Mouse (Mus musculus) fat pad, adult 2 months (tissue): ENCODE measurements around the gene Bmp2k.

Experiments
- DNase-seq: peaks from one replicate; pipeline ENCODE4 v3.0.0-alpha.2; 2011; ENCODE audit warnings: low read depth, low spot score; ENCODE audit errors: extremely low read depth

Gene Bmp2k

GRCm38 (mm10) chr5:96970472-96970848 is 27.0 kb upstream of the Bmp2k start:
- DNase-seq = no peak

DNA sequence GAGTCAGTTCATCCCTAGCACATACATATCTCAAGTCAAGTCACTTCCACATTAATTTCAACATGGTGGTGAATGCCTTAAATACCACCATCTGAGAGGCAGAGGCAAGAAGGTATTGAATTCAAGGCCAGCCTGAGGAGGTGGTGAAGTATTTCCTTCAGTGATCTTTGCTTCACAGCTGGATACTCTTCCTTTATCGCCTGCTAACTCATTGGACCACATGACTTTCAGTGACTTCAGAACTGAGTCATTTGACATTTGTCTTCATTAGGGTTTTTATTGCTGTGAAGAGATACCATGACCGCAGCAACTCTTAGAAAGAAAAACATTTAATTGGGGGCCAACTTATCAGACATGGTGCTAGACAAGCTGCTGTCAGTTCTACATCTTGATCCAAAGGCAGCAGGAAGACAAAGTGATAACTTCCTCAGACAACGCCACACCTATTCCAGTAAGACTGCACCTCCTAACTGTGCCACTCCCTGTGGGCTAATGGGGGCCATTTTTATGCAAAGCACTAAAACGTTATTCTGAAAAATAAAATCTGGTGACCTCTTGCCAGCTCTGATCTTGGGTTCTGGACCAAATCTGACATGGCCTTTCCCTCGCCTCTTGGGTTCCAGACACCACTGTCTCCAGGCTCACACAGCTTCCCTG is 24.9 kb upstream of the Bmp2k start:
- no peak for DNase-seq

GRCm38 (mm10) chr5:96973714-96974113 is 23.8 kb upstream of the Bmp2k start:
- DNase-seq = no peak

DNA sequence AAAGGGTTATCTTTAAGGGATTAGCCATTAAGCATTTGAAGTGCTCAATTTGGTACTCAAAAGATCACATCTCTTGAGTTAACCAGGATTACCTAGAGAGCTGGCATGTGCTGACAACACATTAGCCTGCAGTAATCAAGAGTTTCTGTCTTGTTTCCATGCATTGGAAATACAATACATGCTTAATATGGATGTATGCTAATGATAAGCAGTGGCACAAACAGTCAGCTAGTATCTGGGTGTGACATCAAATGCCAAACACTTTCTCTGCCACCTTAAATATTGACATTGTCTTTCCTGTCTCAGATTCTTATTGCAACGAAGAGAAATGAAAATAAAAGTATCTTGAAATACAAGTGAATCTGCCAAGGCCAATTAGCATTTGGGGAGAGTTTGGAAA is 22.8 kb upstream of the Bmp2k start:
- no peak for DNase-seq

DNA sequence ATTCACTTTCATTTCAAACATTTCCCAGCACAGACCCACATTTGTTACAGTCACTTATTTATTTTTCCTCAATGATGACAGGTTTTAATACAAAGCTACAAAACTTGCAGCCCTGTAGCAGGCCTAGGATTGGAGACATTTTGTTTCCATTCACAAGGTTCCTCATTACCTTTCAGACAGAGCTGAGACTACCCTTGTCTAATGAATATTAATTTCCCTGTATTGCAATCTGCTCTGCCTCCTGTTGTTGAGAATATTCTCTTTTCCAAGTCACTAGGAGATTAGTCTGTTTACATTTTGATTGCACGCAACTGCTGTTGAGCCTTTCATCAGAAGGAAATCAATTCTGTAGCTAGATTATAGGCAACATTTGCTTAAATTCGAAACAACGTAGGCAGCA is 22.4 kb upstream of the Bmp2k start:
- DNase-seq = no peak

DNA sequence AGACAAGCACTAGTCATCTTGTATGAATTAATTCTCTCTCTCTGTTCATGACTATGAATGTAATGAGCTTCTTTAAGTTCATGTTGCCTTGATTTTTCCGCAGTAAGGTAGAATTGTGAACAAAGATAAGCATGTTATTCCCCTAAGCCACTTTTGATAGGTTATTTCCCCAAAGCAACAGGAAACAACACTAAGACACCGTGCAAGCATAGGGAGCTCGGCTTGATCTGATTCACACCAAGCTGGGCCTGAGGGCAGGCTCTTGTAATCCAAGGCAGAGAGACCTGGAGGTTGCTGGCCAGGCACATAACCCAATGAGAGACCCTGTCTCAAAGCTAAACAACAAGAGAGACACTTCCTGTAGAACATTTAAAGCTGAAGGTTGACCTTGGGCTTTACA is 21.3 kb upstream of the Bmp2k start:
- DNase-seq = no peak

DNA sequence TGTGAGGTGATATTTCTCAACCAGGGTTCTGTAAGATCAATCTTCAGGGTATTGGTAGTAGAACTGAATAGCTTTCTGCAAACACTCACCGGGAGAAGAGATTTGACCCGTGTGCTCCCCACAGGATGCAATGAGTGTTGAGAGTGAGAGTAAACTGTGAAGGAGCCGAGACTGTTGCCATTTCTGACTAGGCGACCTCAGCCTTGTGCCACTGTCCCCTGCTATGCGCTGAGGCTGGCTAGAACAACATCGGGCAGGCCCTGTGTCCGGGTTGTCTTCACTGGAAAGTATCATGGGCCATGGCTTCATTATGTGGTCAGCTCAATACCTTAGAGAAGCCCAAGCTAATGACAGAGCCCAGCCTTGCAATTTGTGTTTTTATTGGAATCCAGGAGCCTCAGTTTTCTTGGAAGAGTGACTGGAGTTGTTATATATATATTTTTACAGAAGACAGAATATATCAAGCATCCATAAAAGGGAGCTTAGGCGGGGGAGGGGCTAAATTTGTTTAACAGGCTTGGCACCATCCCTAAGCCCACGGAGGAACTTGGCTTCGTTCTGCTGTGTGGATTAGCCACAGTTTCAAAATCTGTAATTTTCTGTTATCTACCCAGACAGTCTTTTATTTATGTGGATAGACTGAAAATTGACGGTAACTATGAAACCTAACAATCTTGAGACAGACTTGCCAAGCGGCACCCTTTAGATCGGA is 18.0 kb upstream of the Bmp2k start:
- no peak for DNase-seq

- no peak for DNase-seq
These were observed 17.4 kb upstream of the Bmp2k start for GRCm38 (mm10) chr5:96980008-96980634.

- DNase-seq = no peak
These were observed 15.5 kb upstream of the Bmp2k start for GRCm38 (mm10) chr5:96981987-96982386.

DNA sequence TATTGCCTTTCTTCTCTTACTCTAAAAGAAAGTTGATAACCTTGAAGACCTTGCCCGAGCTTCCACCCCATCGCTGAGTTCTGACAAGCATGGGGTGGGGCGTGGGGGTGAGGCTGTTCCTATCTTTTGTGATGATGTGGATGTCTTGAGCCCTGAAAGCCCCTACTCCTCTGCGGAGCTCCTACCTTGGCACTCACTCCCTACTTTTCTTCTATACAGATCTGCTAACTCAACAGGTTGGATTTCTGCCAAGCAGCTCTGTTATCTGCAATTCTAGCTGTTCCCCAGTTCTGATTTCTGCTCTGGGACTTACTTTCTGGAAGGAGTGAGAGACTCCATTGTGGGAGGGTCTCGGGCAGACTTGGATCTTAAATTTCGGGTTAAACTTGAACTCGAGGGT is 14.3 kb upstream of the Bmp2k start:
- DNase-seq = no peak

GRCm38 (mm10) chr5:96986850-96987249 is 10.6 kb upstream of the Bmp2k start:
- no peak for DNase-seq

DNA sequence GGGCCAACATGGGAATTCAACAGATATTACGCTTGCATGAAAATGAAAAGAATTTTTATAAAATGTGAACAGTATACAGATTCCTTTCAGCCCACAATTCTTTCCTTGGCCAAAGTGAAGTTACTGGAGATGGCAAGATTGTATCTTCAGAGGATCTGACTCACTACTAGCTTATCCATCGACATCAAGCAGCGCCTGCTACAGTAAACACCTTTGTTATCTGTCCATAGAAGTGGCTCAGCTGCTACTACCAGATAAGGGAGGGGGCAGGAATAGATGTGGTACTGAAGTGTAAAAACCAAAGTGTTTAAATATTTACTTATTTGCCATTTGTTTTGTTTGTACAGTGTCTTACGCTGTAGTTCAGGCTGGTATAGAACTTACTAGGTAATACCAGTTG is 8.6 kb upstream of the Bmp2k start:
- DNase-seq = no peak

- no peak for DNase-seq
These were observed 6.3 kb upstream of the Bmp2k start for GRCm38 (mm10) chr5:96991156-96991555.

- DNase-seq = no peak
These were observed 4.8 kb upstream of the Bmp2k start for GRCm38 (mm10) chr5:96992651-96993050.

DNA sequence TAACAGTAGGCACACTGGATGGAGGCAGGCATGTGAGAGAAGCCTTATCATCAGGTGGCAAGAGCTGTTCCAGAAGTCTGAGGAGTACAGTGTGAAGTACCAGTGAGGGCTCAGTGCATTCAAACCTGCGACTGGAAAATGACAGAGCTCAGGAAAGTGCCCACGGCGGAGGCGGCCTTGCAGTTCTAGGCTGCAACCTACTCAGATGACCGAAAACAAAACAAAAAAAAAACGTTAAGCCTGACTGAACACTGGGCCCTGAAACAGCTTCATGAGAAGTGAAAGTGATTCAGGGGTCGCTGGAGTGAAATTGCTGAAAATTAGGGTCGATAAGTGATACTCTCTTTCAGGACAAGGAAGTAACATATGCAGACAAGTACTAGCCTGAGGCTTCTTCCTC is 4.4 kb upstream of the Bmp2k start:
- DNase-seq = no peak

- DNase-seq = no peak
These were observed 1.7 kb upstream of the Bmp2k start for GRCm38 (mm10) chr5:96995791-96996190.

DNA sequence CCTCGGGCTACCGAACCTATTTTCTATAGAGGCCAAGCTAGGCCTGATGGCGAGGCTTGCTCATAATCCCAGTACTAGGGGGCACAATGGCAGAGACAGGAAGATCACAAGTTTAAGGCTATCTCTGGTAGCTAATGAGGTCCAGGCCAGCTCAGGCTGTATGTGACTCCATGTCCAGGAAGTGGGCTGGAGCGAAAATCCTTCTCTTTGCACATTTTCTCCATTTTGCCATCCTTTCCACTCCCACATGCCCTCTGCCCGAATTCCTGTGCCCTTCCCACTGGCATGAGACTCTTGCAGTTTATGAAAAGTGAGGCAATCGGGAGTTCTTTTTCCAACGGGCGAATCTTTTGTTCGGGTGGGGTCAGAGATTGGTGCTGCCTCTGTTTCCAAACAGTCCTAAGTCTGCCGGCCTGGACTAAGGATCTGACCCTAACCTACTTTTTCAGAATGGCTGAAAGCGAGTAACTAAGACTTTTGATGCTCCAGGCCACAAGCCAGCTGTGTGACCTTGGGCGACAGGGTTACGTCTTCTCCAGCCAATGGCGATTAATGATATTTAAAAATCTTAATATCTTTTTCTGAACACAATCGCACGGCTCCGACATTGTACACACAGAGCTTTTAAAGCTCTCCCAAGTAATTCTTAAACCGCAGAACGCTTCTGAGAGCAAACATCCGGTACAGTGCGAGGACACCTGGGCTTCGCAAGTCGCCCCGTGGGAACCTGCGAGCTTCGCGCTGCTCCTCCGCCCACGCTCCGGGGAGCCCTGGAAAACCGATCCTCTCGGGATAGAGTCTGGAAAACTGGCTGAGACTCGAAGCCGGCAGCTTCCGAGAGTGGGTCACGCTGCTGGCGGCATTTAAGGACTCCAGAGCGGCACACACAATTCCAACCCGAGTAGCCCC is 834 bp upstream of the Bmp2k start:
- no peak for DNase-seq

GRCm38 (mm10) chr5:96997802-96998565 is 495 bp downstream of the Bmp2k start:
- DNase-seq = no peak

- no peak for DNase-seq
These were observed 1.0 kb downstream of the Bmp2k start for GRCm38 (mm10) chr5:96998566-96998907.

- DNase-seq = no peak
These were observed 2.1 kb downstream of the Bmp2k start for GRCm38 (mm10) chr5:96999601-97000000.

- DNase-seq = no peak
These were observed 3.0 kb downstream of the Bmp2k start for GRCm38 (mm10) chr5:97000524-97000923.
